8 mouse cellular contexts compared by ENCODE assay signal in the genomic region with DNA sequence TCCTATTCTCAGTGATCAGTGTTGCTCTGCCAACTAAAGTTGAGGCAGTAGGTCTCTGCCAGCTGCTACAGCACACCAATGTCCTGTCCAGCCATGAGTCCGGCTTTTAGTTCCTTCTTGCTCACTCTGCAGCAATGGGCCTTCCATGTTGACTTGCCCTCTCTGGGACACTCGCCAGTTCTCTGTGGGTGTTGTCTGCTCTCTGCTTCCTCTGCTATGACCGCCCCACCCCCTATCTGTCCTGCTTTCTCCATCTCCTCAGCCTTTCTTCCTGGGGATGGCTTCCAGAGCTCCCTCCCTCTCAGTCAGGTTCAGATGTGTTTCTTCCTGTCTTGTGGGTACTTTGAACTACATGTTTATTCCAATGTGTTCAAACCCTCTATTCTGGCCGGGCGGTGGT. TPM values are rescaled to one million over a fixed set of nuclear protein-coding genes. Genes with fewer than 3 reads are reported as not detected.
A peak's percentile ranks its signal among the peaks of the same experiment; 100 is the strongest.
DNase-seq lines count a peak whose midpoint lies in the region; ATAC-seq and TF ChIP-seq lines count a peak whose summit lies in the region.

No protein-coding gene starts in this region.

- intact Hi-C loops in heart, postnatal 10 days (cut with DNase I): loop anchor here (2.0 kb wide), 1 partner anchor 35 kb away; no protein-coding TSS in a partner anchor

- DNase-seq in liver, adult 2 months (ENCODE audit: extremely low read depth, low read depth, low spot score): peak; percentile 26
- DNase-seq in liver: no peak
- DNase-seq in heart, postnatal 10 days: peak; percentile 73 to 77
- peak; percentile 94 for DNase-seq in lung, postnatal 36 days
- DNase-seq in c-Kit-positive CD71-positive TER-119-positive erythroid progenitor cells, embryonic 14.5 days (ENCODE audit: low spot score): no peak
- DNase-seq in midbrain, embryonic 11.5 days (ENCODE audit: low spot score, missing footprints): no peak
- DNase-seq in thymus, postnatal 36 days: no peak

- no peaks in the 10 kb centered on the region for H3K27me3 ChIP-seq in liver, adult 2 months (ENCODE audit: control insufficient read depth, insufficient read depth, low read length)
- H3K27me3 ChIP-seq in midbrain, embryonic 11.5 days (ENCODE audit: control insufficient read depth, insufficient read depth, low read length): no peaks in the 10 kb centered on the region

- H3K4me3 ChIP-seq in liver, adult 2 months (ENCODE audit: insufficient read depth, low read depth, low read length): no peak overlapping the region
- H3K4me3 ChIP-seq in bone marrow macrophage, adult 2 months (ENCODE audit: insufficient read depth, low read length): no peak overlapping the region
- H3K4me3 ChIP-seq in midbrain, embryonic 11.5 days (ENCODE audit: low read depth, low read length): no peak overlapping the region

- no peaks in the 10 kb centered on the region for H3K79me2 ChIP-seq in liver, adult 2 months (ENCODE audit: control insufficient read depth, insufficient read depth, low read length)

- TF ChIP-seq POLR2A in liver, adult 2 months (IDR thresholded peaks at IDR 0.05; ENCODE audit: extremely low read depth, insufficient read depth, low read length): no peak
- TF ChIP-seq POLR2A in bone marrow macrophage, adult 2 months (IDR thresholded peaks at IDR 0.05; ENCODE audit: borderline replicate concordance, low read depth, low read length): no peak

- ATAC-seq in midbrain, embryonic 11.5 days (ENCODE audit: low FRiP score): no peak

- H3K27ac ChIP-seq in liver, adult 2 months (replicated peaks; ENCODE audit: insufficient read depth, low read depth, low read length): no peak overlapping the region
- H3K27ac ChIP-seq in bone marrow macrophage, adult 2 months (ENCODE audit: insufficient read depth, low read depth, low read length): peak overlapping the region; percentile 41
- H3K27ac ChIP-seq in midbrain, embryonic 11.5 days (ENCODE audit: low read depth, low read length): no peak overlapping the region

- 52% methylated on average over 5 of the region's 5 CpGs for WGBS in liver, adult 2 months
- WGBS in midbrain, embryonic 11.5 days: 92% methylated on average over 5 of the region's 5 CpGs

- no peak for TF ChIP-seq CTCF in liver, adult 2 months (IDR thresholded peaks at IDR 0.05; ENCODE audit: low read depth, low read length)
- no peak for TF ChIP-seq CTCF in bone marrow macrophage, adult 2 months (IDR thresholded peaks at IDR 0.05; ENCODE audit: low read depth, low read length)

- peaks cover 3% of the 10 kb centered on the region for H3K4me1 ChIP-seq in liver, adult 2 months (ENCODE audit: control insufficient read depth, insufficient read depth, low read length)
- peaks cover 38% of the 10 kb centered on the region for H3K4me1 ChIP-seq in bone marrow macrophage, adult 2 months (ENCODE audit: control insufficient read depth, insufficient read depth, low read length)
- 0 out of 2 replicates have a peak, but pooled peaks cover 5% of the 10 kb centered on the region for H3K4me1 ChIP-seq in midbrain, embryonic 11.5 days (ENCODE audit: control insufficient read depth, insufficient read depth, low read length)

- H3K36me3 ChIP-seq in liver, adult 2 months (ENCODE audit: control insufficient read depth, insufficient read depth, low read length): no peaks in the 10 kb centered on the region
- no peaks in the 10 kb centered on the region for H3K36me3 ChIP-seq in midbrain, embryonic 11.5 days (ENCODE audit: control insufficient read depth, insufficient read depth, low read length)

- no peak overlapping the region for H3K4me2 ChIP-seq in midbrain, embryonic 11.5 days

- H3K9me3 ChIP-seq in midbrain, embryonic 11.5 days (ENCODE audit: control insufficient read depth, low read length): no peaks in the 10 kb centered on the region

- no peak overlapping the region for H3K9ac ChIP-seq in liver, adult 2 months (ENCODE audit: low read depth, low read length)
- H3K9ac ChIP-seq in midbrain, embryonic 11.5 days (ENCODE audit: low read length): no peak overlapping the region

RNA-seq across cellular contexts. Expression of gene Nans, which starts 1.7 kb away (rescaled TPM):
- total RNA-seq in liver, adult 2 months (2014; rRNA removed): 10.7 and 14.3 TPM in 2 replicates
- 11.5 and 13.0 TPM in 2 replicates for polyA plus RNA-seq in liver, adult 2 months (2012; rRNA removed)
- 41.8 and 43.4 TPM in 2 replicates for polyA plus RNA-seq in bone marrow macrophage, adult 2 months (2012; ENCODE audit: insufficient read depth, insufficient read length, missing spikeins)
- total RNA-seq in heart, postnatal 10 days (2021): 10 to 100 TPM; 30.6 to 34.5 TPM
- 76.0 and 76.5 TPM in 2 replicates for polyA plus RNA-seq in midbrain, embryonic 11.5 days (2014; fragmentation: Nextera tagmentation; extraction: Ambion mirVana)

RNA-seq across cellular contexts. Expression of gene Anp32b, which starts 36.6 kb away (rescaled TPM):
- total RNA-seq in liver, adult 2 months (2014; rRNA removed): 3.5 and 4.8 TPM in 2 replicates
- polyA plus RNA-seq in liver, adult 2 months (2012; rRNA removed): 6.1 and 7.1 TPM in 2 replicates
- polyA plus RNA-seq in bone marrow macrophage, adult 2 months (2012; ENCODE audit: insufficient read depth, insufficient read length, missing spikeins): 204 and 219 TPM in 2 replicates
- total RNA-seq in heart, postnatal 10 days (2021): 10 to 100 TPM; 86.8 to 90.9 TPM
- polyA plus RNA-seq in midbrain, embryonic 11.5 days (2014; fragmentation: Nextera tagmentation; extraction: Ambion mirVana): 285 and 311 TPM in 2 replicates

RNA-seq across cellular contexts. Expression of gene Trim14, which starts 48.6 kb away (rescaled TPM):
- total RNA-seq in liver, adult 2 months (2014; rRNA removed): 21.3 and 26.5 TPM in 2 replicates
- 24.9 and 28.6 TPM in 2 replicates for polyA plus RNA-seq in liver, adult 2 months (2012; rRNA removed)
- 41.5 and 58.1 TPM in 2 replicates for polyA plus RNA-seq in bone marrow macrophage, adult 2 months (2012; ENCODE audit: insufficient read depth, insufficient read length, missing spikeins)
- total RNA-seq in heart, postnatal 10 days (2021): under 1 TPM; 0.79 to 0.84 TPM
- polyA plus RNA-seq in midbrain, embryonic 11.5 days (2014; fragmentation: Nextera tagmentation; extraction: Ambion mirVana): 0.46 and 0.99 TPM in 2 replicates

Comparison
In these comparisons a context has a peak if more than half of its experiments do, and no peak if none do; other contexts are left out.
1. DNase-seq: peak in liver, adult 2 months (single experiment), heart, postnatal 10 days (2 of 2) and lung, postnatal 36 days (single experiment); none in liver (single experiment), c-Kit-positive CD71-positive TER-119-positive erythroid progenitor cells, embryonic 14.5 days (single experiment), midbrain, embryonic 11.5 days (single experiment) and thymus, postnatal 36 days (0 of 2).
2. RNA of gene Anp32b, which starts 36.6 kb away (polyA plus RNA-seq): 285 to 311 TPM in midbrain, embryonic 11.5 days and 204 to 219 TPM in bone marrow macrophage, adult 2 months; 6.1 to 7.1 TPM in liver, adult 2 months; every median in the first group is over 10 times any median in the second.
3. RNA of gene Trim14, which starts 48.6 kb away (polyA plus RNA-seq): 41.5 to 58.1 TPM in bone marrow macrophage, adult 2 months and 24.9 to 28.6 TPM in liver, adult 2 months; 0.46 to 0.99 TPM in midbrain, embryonic 11.5 days; every median in the first group is over 10 times any median in the second.